Mouse (Mus musculus) lung, postnatal 0 days (tissue): ENCODE measurements around the gene Slc1a7.

Experiments
- CTCF ChIP-seq: IDR thresholded peaks from 2 replicates; pipeline ENCODE4 v1.5.1; 2016; ENCODE audit warnings: antibody characterized with exemption, mild to moderate bottlenecking
- EP300 ChIP-seq: IDR thresholded peaks from 2 replicates; pipeline ENCODE4 v1.6.1; 2016; ENCODE audit warnings: antibody characterized with exemption, mild to moderate bottlenecking, control low read depth

DNA sequence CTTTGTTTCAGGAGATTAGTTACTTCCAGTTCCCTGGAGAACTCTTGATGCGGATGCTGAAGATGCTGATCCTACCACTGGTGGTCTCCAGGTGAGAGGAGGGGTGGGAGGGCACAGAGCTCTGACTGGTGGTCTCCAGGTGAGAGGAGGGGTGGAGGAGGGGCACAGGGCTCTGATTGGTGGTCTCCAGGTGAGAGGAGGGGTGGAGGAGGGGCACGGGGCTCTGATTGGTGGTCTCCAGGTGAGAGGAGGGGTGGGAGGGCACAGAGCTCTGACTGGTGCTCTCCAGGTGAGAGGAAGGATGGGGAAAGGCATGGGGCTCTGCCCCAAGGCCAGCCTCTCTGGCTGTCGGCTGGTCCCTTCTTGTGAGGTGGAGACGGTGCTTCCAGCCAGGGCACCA, 9.5 kb downstream of the Slc1a7 start:
- TF ChIP-seq CTCF (no peak), EP300 (no peak)
